Mouse (Mus musculus) midbrain, embryonic 16.5 days (tissue): ENCODE data around the gene Cenpp. TPM values are rescaled to one million over a fixed set of nuclear protein-coding genes. Genes with fewer than 3 reads are reported as not detected.
A peak's percentile ranks its signal among the peaks of the same experiment; 100 is the strongest.

Source experiments
- ATAC-seq: fragments of 200-750 bp; cut with Nextera tagmentation; 2 replicates; pipeline ENCODE4 v1.8.0; 2017; ENCODE audit warnings: moderate TSS enrichment
- H3K27ac ChIP-seq: fragments of 300-500 bp; sonication (generic); 2 replicates; pipeline ENCODE4 v1.5.1; 2014; ENCODE audit warnings: mild to moderate bottlenecking, low read length, mixed read lengths
- H3K27me3 ChIP-seq: fragments of 300-500 bp; sonication (generic); 2 replicates; pipeline ENCODE4 v1.6.1; 2014; ENCODE audit warnings: low read depth, low read length, mixed read lengths; ENCODE audit not compliant: control insufficient read depth, insufficient read depth
- H3K36me3 ChIP-seq: fragments of 300-500 bp; sonication (generic); 2 replicates; pipeline ENCODE4 v1.6.1; 2014; ENCODE audit warnings: mild to moderate bottlenecking, low read length, moderate library complexity, mixed read lengths; ENCODE audit not compliant: control insufficient read depth, insufficient read depth
- H3K4me1 ChIP-seq: fragments of 300-500 bp; sonication (generic); 2 replicates; pipeline ENCODE4 v1.6.1; 2014; ENCODE audit warnings: mild to moderate bottlenecking, low read length, mixed read lengths; ENCODE audit not compliant: control insufficient read depth, insufficient read depth
- H3K4me2 ChIP-seq: fragments of 300-500 bp; sonication (generic); 2 replicates; pipeline ENCODE4 v1.6.1; 2014; ENCODE audit warnings: mild to moderate bottlenecking, low read length, mixed read lengths
- H3K4me3 ChIP-seq: fragments of 300-500 bp; sonication (generic); 2 replicates; pipeline ENCODE4 v1.5.1; 2014; ENCODE audit warnings: low read depth, mild to moderate bottlenecking, low read length, moderate library complexity, mixed read lengths
- H3K9ac ChIP-seq: fragments of 300-500 bp; sonication (generic); 2 replicates; pipeline ENCODE4 v1.6.1; 2014; ENCODE audit warnings: low read depth, low read length, mixed read lengths
- H3K9me3 ChIP-seq: fragments of 300-500 bp; sonication (generic); replicated peaks from 2 replicates; pipeline ENCODE4 v1.6.1; 2014; ENCODE audit warnings: mild to moderate bottlenecking, low read length, mixed read lengths; ENCODE audit not compliant: control insufficient read depth, poor library complexity, severe bottlenecking
- WGBS: fragments of 180-500 bp; shearing (Covaris S2); extraction: QIAGEN DNeasy Blood & Tissue Kit; methylation state at CpG from one replicate; pipeline ENCODE4 v1.1.7; 2014; 5-methylcytosine and 5-hydroxymethylcytosine counted together
- polyA plus RNA-seq: library from polyadenylated mRNA; unstranded; fragments of >200 nt; fragmentation: Nextera tagmentation; extraction: Ambion mirVana; gene quantifications from 2 replicates; pipeline ENCODE4 v1.2.1, GENCODE M21; 2015

The Cenpp gene
- polyA plus RNA-seq, 1 experiment from 2014 or later: 6.6 TPM

GRCm38 (mm10) chr13:49651136-49651535, 1.4 kb downstream of the Cenpp start:
- 41% methylated on average over 2 of the region's 2 CpGs for WGBS
- Histone ChIP-seq H3K4me3 (no peak overlapping the region), H3K36me3 (no peaks in the 10 kb centered on the region), H3K9me3 (no peaks in the 10 kb centered on the region), H3K4me1 (peaks cover 14% of the 10 kb centered on the region), H3K27ac (no peak overlapping the region), H3K4me2 (no peak overlapping the region), H3K27me3 (no peaks in the 10 kb centered on the region), H3K9ac (no peak overlapping the region)
- no peak for ATAC-seq

- Histone ChIP-seq H3K9ac (no peak overlapping the region), H3K27me3 (no peaks in the 10 kb centered on the region), H3K4me2 (no peak overlapping the region), H3K4me1 (no peaks in the 10 kb centered on the region), H3K4me3 (no peak overlapping the region), H3K36me3 (no peaks in the 10 kb centered on the region), H3K9me3 (no peaks in the 10 kb centered on the region), H3K27ac (no peak overlapping the region)
- 82% methylated on average over 1 of the region's 1 CpGs for WGBS
- ATAC-seq: no peak
These were observed 6.6 kb downstream of the Cenpp start for GRCm38 (mm10) chr13:49646019-49646418.

- Histone ChIP-seq H3K27me3 (no peaks in the 10 kb centered on the region), H3K4me2 (no peak overlapping the region), H3K9ac (no peak overlapping the region), H3K27ac (no peak overlapping the region), H3K4me3 (no peak overlapping the region), H3K36me3 (no peaks in the 10 kb centered on the region), H3K4me1 (no peaks in the 10 kb centered on the region), H3K9me3 (no peaks in the 10 kb centered on the region)
- 0 out of 2 replicates have a peak, but pooled peaks have one; percentile 32 for ATAC-seq
- WGBS: 78% methylated on average over 2 of the region's 2 CpGs
These were observed 7.7 kb downstream of the Cenpp start for GRCm38 (mm10) chr13:49644731-49645529.

GRCm38 (mm10) chr13:49643669-49644362, 8.8 kb downstream of the Cenpp start:
- no peaks in the 10 kb centered on the region for H3K9me3 ChIP-seq
- no peak overlapping the region for H3K4me2 ChIP-seq
- H3K4me1 ChIP-seq: no peaks in the 10 kb centered on the region
- no peaks in the 10 kb centered on the region for H3K36me3 ChIP-seq
- H3K27ac ChIP-seq: no peak overlapping the region
- no peak overlapping the region for H3K4me3 ChIP-seq
- no peak for ATAC-seq
- H3K9ac ChIP-seq: no peak overlapping the region
- H3K27me3 ChIP-seq: no peaks in the 10 kb centered on the region

- no peak overlapping the region for H3K4me2 ChIP-seq
- H3K27ac ChIP-seq: no peak overlapping the region
- no peak overlapping the region for H3K9ac ChIP-seq
- WGBS: 79% methylated on average over 6 of the region's 6 CpGs
- no peaks in the 10 kb centered on the region for H3K4me1 ChIP-seq
- no peaks in the 10 kb centered on the region for H3K36me3 ChIP-seq
- no peaks in the 10 kb centered on the region for H3K9me3 ChIP-seq
- no peak overlapping the region for H3K4me3 ChIP-seq
- H3K27me3 ChIP-seq: no peaks in the 10 kb centered on the region
- ATAC-seq: no peak
These were observed 9.9 kb downstream of the Cenpp start for GRCm38 (mm10) chr13:49642650-49643049.

- Histone ChIP-seq H3K27ac (no peak overlapping the region), H3K27me3 (no peaks in the 10 kb centered on the region), H3K36me3 (no peaks in the 10 kb centered on the region), H3K4me2 (no peak overlapping the region), H3K4me3 (no peak overlapping the region), H3K9ac (no peak overlapping the region), H3K9me3 (no peaks in the 10 kb centered on the region), H3K4me1 (no peaks in the 10 kb centered on the region)
- 94% methylated on average over 2 of the region's 2 CpGs for WGBS
- no peak for ATAC-seq
These were observed 12.6 kb downstream of the Cenpp start for GRCm38 (mm10) chr13:49639965-49640364.

GRCm38 (mm10) chr13:49629076-49629475, 23.5 kb downstream of the Cenpp start:
- Histone ChIP-seq H3K9me3 (no peaks in the 10 kb centered on the region), H3K4me3 (no peak overlapping the region), H3K27ac (no peak overlapping the region), H3K27me3 (no peaks in the 10 kb centered on the region), H3K4me2 (no peak overlapping the region), H3K9ac (no peak overlapping the region), H3K4me1 (no peaks in the 10 kb centered on the region), H3K36me3 (no peaks in the 10 kb centered on the region)
- no peak for ATAC-seq
- WGBS: 78% methylated on average over 2 of the region's 2 CpGs

- no peak for ATAC-seq
- Histone ChIP-seq H3K9me3 (no peaks in the 10 kb centered on the region), H3K36me3 (no peaks in the 10 kb centered on the region), H3K27me3 (no peaks in the 10 kb centered on the region), H3K4me1 (no peaks in the 10 kb centered on the region), H3K9ac (no peak overlapping the region), H3K27ac (no peak overlapping the region), H3K4me3 (no peak overlapping the region), H3K4me2 (no peak overlapping the region)
These were observed 24.4 kb downstream of the Cenpp start for GRCm38 (mm10) chr13:49628167-49628566.

- 98% methylated on average over 1 of the region's 1 CpGs for WGBS
- Histone ChIP-seq H3K4me2 (no peak overlapping the region), H3K27ac (no peak overlapping the region), H3K4me3 (no peak overlapping the region), H3K27me3 (no peaks in the 10 kb centered on the region), H3K4me1 (no peaks in the 10 kb centered on the region), H3K9ac (no peak overlapping the region), H3K9me3 (no peaks in the 10 kb centered on the region), H3K36me3 (no peaks in the 10 kb centered on the region)
- no peak for ATAC-seq
These were observed 29.4 kb downstream of the Cenpp start for GRCm38 (mm10) chr13:49623216-49623615.
